Mouse (Mus musculus) heart, postnatal 4 days (tissue): ENCODE data around the gene Hdgfl2. TPM values are rescaled to one million over a fixed set of nuclear protein-coding genes. Genes with fewer than 3 reads are reported as not detected.
"Not testable (repeated sequence)": the region's sequence is repeated elsewhere in the genome, so short reads cannot be mapped to it uniquely, and the experiment has no call there.

ENCODE experiments used
- DNase-seq: peaks from one replicate; pipeline ENCODE4 v3.0.0; 2021
- total RNA-seq, 2 experiments: library from RNA; stranded (reverse); gene quantifications; 2 replicates each; pipeline ENCODE4 v1.2.3; 2021

Gene Hdgfl2
- total RNA-seq, 2 experiments from 2014 or later, result 52.8 to 55.9 TPM

GRCm38 (mm10) chr17:56062081-56062480 is 17.4 kb upstream of the Hdgfl2 start:
- DNase-seq, result no peak

GRCm38 (mm10) chr17:56065715-56066114 is 13.7 kb upstream of the Hdgfl2 start:
- DNase-seq, result not testable (repeated sequence)

- DNase-seq, result no peak
These were observed 13.0 kb upstream of the Hdgfl2 start for GRCm38 (mm10) chr17:56066451-56066850.

GRCm38 (mm10) chr17:56069066-56069465 is 10.4 kb upstream of the Hdgfl2 start:
- DNase-seq, result no peak

- DNase-seq, result no peak
These were observed 8.3 kb upstream of the Hdgfl2 start for GRCm38 (mm10) chr17:56071126-56071525.

GRCm38 (mm10) chr17:56072243-56072642 is 7.2 kb upstream of the Hdgfl2 start:
- no peak for DNase-seq

- DNase-seq, result peak; percentile 90
These were observed 5.2 kb upstream of the Hdgfl2 start for GRCm38 (mm10) chr17:56074097-56074826.

- DNase-seq, result peak; percentile 99
These were observed 4.6 kb upstream of the Hdgfl2 start, which contains the start of gene Ubxn6 for GRCm38 (mm10) chr17:56074827-56075208. Ubxn6 (minus strand) TSS chr17:56075028.

GRCm38 (mm10) chr17:56077523-56077922 is 1.9 kb upstream of the Hdgfl2 start:
- DNase-seq, result no peak

GRCm38 (mm10) chr17:56078361-56078760 is 1.1 kb upstream of the Hdgfl2 start:
- DNase-seq, result not testable (repeated sequence)

- no peak for DNase-seq
These were observed 487 bp downstream of the Hdgfl2 start for GRCm38 (mm10) chr17:56079921-56080320.

- peak; percentile 52 for DNase-seq
These were observed 1.5 kb downstream of the Hdgfl2 start for GRCm38 (mm10) chr17:56080781-56081585.

- DNase-seq, result no peak
These were observed 12.9 kb downstream of the Hdgfl2 start for GRCm38 (mm10) chr17:56092312-56092711.

GRCm38 (mm10) chr17:56092794-56093193 is 13.4 kb downstream of the Hdgfl2 start:
- DNase-seq, result peak; percentile 5

- DNase-seq, result no peak
These were observed 17.4 kb downstream of the Hdgfl2 start for GRCm38 (mm10) chr17:56096883-56097282.

GRCm38 (mm10) chr17:56098180-56098579 is 18.7 kb downstream of the Hdgfl2 start:
- DNase-seq, result no peak

- peak; percentile 22 for DNase-seq
These were observed 19.5 kb downstream of the Hdgfl2 start for GRCm38 (mm10) chr17:56098711-56099572.

- peak; percentile 27 for DNase-seq
These were observed 21.4 kb downstream of the Hdgfl2 start for GRCm38 (mm10) chr17:56100811-56101210.

GRCm38 (mm10) chr17:56102158-56102557 is 22.7 kb downstream of the Hdgfl2 start:
- peak; percentile 8 for DNase-seq

- peak; percentile 25 for DNase-seq
These were observed 23.5 kb downstream of the Hdgfl2 start for GRCm38 (mm10) chr17:56102927-56103326.

- peak; percentile 14 for DNase-seq
These were observed 24.2 kb downstream of the Hdgfl2 start for GRCm38 (mm10) chr17:56103465-56104285.

- peak; percentile 6 for DNase-seq
These were observed 25.4 kb downstream of the Hdgfl2 start for GRCm38 (mm10) chr17:56104821-56105220.
